Mouse (Mus musculus) cerebellum, adult 11-12 months (tissue): Measurements from ENCODE around the gene Vmn2r59.
"Not testable (repeated sequence)": the region's sequence is repeated elsewhere in the genome, so short reads cannot be mapped to it uniquely, and the experiment has no call there.

Experiments used
- DNase-seq: peaks from one replicate; pipeline ENCODE4 v3.0.0; 2022

Gene Vmn2r59

DNA sequence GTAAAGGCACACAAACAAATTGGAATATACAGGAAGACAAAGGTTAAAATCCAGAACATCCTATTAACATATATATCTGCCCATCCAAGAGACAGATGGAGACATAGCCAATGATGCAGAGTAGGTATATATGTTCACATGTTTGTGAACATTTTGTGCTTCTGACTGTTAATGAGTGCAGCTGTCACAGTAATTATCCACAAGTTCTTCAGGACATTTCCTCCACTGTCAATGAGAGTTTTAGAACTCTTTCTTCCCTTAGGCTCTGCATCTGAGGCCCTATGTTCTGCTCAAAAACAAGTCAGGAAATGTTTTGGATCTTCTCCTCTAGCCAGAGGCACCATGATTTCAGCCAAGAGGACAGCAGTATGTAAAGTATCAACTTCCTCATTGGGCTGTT, at the start of gene Vmn2r59:
Gene Vmn2r59, minus strand, starts transcription at position 101 of the 400 bp plus-strand sequence.
- no peak for DNase-seq

DNA sequence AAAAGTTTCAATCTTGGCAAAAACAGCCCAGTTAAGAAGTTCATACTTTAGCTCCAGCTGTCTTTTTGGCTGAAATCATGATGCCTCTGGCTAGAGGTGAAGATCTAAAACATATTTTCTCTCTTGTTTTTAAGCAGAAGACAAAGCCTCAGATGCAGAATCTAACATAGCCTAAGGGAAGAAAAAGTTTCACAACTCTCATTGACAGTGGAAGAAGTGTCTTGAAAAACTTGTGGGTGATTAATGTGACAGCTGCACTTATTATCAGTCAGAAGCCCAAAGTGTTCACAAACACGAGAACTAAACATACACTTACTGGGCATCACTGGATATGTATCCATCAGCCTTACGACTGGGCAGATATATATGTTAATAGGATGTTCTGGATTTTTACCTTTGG, 48.6 kb upstream of the Vmn2r59 start, which contains the start of gene Vmn2r60:
Gene Vmn2r60, plus strand, starts transcription at position 301 of the 400 bp plus-strand sequence.
- no peak for DNase-seq

GRCm38 (mm10) chr7:42107061-42107460, 48.2 kb upstream of the Vmn2r59 start:
- DNase-seq: not testable (repeated sequence)
